Mouse (Mus musculus): ENCODE measurements around the gene Akap6.
"Not testable (repeated sequence)": the region's sequence is repeated elsewhere in the genome, so short reads cannot be mapped to it uniquely, and the experiment has no call there.

Akap6 gene

DNA sequence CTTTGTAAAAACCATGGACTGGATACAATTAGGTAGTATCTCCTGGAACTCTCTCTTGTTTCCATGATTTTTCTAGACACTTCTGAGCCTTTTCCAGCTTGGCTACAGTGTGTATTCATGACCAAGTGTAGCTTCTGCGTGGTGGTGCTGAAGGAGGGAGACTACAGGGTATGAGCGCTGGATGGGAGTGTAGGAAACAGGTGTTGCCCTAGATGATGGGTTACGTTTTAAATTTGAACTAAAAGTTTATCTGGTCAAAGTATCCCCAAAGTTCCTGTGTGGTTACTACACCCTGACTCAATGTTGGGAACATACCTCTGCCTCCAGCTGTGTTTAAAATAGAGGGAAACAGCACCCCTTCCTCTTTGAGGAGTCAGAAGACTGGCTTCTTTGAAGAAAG is 12.2 kb downstream of the Akap6 start:
- intact Hi-C loops (cut with DNase I): no loop called here

DNA sequence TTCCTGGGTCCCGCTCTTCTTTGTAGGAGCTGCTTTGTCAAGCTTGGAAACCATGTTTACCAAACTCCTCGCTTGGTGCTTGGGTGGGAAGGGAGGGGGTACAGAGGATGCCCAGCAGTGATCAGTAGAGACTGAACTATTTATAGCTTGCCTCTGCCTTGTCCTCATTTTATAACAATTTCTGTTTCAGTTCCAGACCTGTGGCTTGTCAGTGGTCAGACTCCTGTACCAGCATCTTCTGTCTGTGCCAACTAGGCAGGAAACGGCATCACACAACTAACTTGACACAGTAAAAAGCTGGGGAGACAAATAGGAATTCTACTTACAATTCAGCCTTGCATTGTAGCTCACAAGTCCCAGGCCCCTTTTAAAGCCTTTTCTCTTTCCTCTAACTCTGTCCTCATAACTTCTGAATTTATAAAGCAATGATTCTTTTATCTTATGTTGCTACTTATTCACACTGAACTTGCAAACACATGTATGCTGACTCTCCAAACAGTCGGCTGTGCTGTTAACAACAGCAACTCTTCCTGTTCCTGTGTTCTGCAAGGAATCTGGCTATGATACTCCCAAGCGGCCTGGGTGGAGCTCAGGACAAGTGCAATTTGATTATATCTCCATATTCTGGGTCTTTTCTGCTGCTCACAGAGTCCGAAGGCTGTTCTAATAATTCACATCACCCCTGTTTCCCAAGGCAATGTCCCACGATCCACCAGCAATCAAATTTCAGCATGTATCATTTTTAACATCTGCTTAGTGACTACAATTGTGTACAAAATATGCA is 12.9 kb downstream of the Akap6 start:
- intact Hi-C loops (cut with DNase I): no loop called here

DNA sequence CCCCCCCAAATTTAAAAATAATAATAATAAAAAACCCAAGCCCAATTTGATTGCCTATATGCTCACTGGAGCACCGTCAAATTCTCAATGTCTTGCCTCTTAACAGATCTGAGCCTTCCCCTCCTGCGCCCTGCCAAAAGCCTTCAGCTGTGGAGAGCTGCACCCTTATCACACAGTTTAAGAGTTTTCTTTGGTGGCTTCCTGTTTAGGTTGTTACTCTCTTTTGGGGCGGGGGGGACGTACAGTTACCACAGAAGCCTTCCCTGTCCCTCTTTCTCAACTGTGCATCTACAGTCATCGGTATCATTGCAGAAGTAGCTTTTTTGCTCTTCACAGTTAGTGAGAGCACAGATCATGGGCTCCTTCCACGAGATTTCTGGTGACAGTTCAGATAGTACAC is 19.2 kb downstream of the Akap6 start:
- intact Hi-C loops (cut with DNase I): no loop called here

DNA sequence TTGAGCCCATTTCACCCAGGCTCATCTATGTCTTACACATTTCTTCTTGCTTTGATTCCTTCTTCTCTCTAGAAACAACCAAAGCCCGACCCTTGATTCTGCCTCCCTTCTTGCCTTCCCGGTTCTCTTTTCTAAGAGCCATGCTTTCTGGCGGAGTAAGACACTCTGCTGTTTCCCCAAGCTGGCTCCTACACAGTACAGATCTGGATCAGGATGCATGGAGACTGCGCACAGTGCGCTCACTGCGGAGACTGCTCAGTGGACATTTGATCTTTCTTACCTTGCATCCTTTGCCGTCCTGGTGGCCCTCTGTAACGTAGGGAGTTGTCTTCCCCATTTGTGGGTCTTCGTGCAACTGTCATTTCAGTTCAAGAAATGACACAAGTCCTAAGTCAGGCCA is 20.0 kb downstream of the Akap6 start:
- intact Hi-C loops (cut with DNase I): no loop called here

DNA sequence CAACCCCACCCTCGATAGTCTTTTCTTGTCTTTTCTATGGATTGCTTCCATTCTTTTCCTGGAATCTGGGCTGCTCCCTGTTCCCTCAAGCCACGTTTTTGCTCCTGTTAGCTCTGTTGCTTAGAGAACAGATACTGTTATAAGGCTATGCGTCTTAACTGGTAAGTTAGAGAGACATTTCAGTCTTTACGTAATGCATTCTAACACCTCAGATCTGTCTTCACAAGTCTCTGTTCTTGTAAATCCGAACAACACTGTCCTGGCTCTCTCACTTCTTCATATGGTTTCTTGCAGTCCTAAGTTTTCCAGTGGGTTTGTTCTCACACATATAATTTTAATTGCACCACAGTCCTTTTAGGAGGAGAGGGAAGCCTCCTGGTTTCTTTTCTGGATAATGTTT is 20.5 kb downstream of the Akap6 start:
- intact Hi-C loops (cut with DNase I): no loop called here

DNA sequence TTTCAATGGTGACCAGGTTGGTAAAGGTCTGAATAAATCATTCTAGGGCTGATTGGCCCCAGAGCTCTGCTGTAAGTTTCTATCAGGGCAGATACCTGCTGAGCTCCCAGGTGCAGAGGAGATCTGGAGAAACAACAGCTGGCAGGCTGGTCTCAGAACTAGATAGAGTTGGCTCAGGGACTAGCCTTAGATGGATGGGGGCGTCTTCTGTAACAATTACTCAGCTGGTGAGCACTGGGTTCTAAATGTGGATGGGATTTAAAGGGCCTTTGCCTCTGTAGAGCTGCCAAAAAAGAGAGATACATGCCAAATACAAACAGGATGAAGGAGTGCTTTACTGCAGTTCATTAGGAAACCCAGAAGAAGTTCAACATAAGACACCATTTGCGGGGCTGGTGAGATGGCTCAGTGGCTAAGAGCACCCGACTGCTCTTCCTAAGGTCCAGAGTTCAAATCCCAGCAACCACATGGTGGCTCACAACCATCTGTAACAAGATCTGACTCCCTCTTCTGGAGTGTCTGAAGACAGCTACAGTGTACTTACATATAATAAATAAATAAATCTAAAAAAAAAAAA is 24.9 kb downstream of the Akap6 start:
- intact Hi-C loops (cut with DNase I): not testable (repeated sequence)

DNA sequence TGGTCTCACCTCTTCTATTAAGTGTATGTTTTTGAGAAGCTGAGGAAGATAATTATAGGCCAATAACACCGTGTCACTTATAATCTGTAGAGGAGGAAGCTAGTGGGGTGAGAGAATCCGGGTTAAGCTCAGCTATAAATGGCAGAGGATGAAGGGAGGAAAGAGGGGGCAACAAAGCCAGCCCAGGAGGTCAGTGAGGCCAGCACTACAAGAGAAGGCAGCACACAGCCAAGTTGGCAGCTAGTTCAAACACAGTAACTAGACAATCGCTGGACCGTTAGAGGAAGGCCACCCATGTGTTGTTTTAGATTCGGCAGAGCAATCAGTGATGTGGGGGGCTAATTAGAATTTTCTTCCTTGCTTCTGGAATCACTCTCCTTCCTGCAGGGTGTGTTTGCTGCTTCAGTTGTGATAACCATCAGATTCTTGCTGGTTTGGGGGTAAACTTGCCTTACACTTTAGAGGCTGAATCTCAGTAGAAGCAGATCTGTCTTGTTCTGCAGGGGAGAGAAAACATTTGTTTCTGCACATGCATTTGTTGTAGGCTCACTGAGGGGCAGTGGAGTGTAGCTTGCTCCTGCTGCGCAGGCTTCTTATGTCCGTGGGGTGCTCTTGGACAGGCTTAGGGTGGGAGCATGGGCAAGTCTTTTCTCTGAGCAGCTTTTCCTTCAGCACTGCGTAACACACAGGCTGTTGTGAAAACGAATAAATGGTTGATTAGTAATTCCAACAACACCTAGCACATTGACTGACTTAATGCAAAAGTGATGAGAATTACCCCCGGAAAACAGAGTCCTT is 27.4 kb downstream of the Akap6 start:
- intact Hi-C loops (cut with DNase I): no loop called here

DNA sequence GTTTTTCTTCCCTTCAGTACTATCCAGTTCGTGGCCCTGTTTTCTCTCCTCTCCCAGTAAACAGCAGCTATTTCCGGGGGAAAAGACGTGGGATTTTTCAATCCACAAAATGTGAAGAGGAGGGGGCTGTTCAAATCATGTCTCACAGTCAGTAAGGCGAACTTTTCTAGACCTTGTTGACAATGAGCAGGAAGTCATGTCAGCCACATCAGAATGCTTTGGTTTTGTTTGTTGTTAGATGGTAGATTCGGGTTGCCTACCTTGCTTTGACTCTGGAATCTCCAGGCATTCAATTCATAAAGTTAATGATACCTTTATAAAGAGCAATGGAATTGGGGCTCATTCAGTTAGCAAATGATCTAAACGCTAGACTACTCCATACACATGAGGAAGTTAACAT is 30.2 kb downstream of the Akap6 start:
- intact Hi-C loops (cut with DNase I): no loop called here

DNA sequence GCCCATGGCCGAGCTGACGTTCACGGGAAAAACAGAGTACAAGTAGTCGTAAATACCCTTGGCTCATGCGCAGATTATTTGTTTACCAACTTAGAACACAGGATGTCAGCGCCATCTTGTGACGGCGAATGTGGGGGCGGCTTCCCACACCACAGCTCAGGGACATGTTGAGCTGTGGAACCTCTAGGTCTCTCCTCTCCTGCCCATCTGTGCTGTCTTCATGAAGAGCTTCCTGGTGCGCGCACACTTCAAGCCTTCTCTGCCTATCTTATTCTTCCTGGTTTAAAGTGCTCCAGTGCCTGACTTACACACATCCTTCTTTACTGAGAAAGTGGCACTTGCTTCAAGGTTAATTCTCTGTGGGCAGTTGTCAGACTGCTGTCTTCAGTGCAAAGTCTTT is 36.0 kb downstream of the Akap6 start:
- intact Hi-C loops (cut with DNase I): not testable (repeated sequence)

DNA sequence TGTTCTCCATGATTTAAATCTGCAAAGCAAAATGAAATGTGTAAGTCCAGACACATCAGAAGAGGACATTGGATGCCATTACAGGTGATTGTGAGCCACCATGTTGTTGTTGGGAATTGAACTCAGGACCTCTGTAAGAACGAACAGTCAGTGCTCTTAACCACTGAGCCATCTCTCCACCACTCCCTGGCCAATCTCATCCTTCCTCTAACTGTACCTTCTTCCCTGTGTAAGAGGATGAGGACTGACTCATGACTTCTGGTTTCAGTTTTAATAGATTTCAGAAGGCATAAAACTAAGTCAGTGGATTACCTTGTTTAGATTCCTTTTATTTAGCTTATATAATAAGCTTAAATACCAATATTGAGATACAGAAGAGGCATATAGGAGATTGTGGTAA is 38.0 kb downstream of the Akap6 start:
- intact Hi-C loops (cut with DNase I): no loop called here

DNA sequence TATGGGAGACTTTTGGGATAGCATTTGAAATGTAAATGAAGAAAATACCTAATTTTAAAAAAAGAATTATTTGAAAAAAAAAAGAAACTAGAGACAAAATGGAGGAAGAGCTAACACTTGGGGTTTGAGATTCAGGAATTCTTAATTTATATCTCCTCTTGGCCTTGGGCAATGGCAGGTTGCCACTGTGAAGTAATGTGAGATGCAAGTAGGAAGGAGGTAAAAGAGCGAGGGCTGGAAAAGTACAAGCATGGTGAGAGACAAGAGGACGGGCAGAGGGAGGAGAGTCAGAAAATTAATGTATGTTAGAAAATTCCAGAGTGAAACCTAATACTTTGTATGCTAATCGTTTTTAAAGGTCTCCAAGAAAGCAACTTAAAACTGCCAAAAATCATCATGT is 40.1 kb downstream of the Akap6 start:
- intact Hi-C loops (cut with DNase I): no loop called here

DNA sequence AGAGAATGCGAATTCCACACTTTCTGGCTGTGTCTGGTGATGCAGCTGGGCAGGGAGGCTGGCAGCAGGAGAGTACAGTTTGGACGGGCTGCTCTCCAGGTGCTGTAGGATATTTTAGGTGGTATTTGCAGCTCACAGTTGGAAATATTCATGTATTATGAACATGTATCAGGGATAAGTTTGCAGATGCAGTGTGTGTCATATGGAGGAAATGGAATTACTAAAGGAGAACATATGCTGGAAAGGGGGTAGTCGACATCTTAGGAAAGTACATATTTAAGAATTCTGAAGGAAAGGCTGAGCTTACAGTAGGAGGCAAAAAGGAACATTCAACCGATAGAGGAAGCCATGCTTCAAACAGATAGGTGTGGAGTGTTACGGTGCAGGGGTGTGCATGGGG is 42.6 kb downstream of the Akap6 start:
- intact Hi-C loops (cut with DNase I): no loop called here

DNA sequence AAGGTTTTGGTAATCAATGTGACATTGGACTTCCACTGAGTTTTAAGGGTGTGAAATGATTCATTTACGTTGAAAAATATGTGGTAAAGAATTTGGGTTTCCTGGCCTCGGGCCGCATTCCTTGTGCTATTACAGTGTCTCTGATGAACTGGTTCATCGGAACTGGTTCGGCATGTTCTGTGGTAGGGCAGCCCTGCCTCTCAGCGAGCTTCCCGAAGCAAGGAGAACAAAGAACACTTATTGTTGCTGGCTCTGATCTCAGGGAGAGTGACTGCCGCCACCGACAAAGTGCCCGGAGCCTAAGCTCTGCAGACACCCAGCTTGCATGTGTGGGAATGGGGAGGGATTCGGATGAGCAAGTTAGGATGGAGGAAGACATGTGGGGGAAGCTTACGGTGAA is 50.8 kb downstream of the Akap6 start:
- intact Hi-C loops (cut with DNase I): no loop called here

DNA sequence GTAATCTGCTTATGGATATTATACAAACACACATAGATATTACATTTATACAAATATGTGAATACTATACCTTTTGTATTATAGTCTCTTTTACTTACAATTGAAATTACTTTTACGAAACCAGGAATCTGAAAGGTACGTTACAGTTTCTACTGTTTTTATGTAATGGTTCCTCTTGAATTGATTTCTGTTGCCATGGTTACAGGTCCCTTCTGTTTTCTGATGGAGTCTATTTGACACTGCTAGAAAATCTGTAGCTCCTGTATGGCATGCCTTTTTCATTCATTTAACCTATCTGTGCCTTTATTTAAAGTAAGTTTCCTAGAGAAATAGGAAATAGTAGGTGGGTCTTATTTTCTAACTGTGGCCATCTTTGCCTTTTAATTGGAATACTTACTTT is 56.5 kb downstream of the Akap6 start:
- intact Hi-C loops (cut with DNase I): no loop called here

DNA sequence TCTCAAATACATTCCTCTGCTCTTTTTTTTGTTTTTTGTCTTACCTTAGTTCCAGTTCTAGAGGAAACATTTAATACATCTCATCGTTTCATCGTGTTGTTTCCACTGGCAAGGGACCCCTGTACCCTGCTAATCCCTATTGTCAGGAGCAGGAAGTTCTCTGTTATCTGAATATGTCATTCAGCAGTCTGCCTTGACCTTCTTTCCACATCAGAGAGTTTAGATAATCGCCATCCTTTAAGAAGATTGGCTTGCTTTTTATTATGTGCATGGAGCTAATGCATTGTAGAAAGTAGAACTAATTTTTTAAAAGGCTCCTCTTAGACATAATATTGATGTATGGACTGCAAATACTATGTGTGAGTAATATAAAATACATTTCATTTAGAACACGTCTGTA is 58.7 kb downstream of the Akap6 start:
- intact Hi-C loops (cut with DNase I): no loop called here

DNA sequence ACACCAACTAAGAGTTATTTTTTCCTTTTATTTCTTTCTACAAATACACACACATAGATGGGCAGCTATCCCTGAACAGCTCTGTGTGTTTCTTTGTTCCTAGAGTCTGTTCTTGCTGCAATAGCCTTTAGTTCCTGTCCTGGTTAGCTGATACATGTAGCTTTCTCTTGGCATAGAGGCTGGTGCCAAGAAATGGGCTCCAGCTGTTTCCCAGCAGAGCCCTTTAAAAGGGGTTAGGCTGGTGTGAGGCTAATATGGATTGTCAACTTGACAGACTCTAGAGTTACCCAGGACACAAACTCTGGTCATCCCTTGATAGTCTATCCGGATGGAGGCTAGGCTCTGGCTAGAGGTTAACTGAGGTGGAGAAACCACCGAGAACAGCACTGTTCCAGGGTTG is 64.9 kb downstream of the Akap6 start:
- intact Hi-C loops (cut with DNase I): no loop called here

DNA sequence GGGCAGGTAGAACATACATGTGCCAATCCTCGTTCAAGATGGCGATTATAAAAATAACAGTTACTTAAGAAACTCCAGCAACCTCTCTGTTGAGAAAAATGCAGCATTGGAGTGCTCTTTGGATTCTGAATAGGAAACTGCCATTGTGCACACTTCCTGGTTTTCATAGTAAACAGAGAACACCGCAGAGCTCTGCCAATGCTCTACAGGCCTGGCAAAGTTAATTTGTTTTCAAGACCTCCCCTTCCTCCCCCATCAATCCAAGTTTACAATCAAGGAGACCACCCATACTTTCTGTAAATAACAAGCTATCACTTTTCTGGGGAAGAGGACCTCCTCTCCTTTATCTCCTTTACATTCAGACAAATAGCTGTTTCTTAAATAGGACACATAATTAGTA is 65.6 kb downstream of the Akap6 start:
- intact Hi-C loops (cut with DNase I): no loop called here

DNA sequence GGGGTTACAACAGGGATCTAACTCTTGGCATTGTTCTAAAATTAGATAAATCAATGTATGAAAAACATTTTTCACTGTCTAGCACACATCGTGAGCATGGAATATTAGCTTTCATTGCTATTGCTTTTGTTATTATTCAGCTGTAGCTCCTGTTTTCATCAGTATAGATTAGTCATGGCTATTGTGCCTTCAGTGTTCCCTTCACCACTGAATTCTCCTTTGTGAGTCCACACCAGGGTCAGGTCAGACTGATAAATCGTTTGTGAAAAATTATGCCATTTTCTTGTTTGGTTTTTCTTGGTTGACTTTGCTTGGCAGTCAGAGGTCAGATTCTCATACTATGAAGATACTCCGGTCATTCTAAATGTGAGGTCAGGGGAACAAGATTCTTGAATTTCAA is 70.4 kb downstream of the Akap6 start:
- intact Hi-C loops (cut with DNase I): no loop called here

DNA sequence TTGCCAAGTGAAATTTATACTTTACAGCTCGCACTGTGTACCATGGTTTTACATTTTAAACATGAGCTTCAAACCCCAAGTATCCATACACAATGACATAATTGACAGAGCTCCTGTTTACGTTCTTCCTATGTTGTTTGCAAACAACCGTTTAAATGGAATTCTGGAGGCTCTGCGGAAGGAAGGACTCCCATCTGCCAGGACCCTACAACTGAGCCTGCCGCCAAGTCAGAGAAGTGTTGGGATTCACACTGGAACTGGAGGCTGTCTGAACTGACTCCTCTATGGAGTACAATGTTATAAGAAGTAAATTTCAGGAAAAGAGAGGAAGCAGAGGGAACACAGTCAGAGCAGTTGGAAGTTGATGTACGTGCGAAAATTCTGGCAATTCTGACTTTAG is 72.7 kb downstream of the Akap6 start:
- intact Hi-C loops (cut with DNase I): no loop called here

DNA sequence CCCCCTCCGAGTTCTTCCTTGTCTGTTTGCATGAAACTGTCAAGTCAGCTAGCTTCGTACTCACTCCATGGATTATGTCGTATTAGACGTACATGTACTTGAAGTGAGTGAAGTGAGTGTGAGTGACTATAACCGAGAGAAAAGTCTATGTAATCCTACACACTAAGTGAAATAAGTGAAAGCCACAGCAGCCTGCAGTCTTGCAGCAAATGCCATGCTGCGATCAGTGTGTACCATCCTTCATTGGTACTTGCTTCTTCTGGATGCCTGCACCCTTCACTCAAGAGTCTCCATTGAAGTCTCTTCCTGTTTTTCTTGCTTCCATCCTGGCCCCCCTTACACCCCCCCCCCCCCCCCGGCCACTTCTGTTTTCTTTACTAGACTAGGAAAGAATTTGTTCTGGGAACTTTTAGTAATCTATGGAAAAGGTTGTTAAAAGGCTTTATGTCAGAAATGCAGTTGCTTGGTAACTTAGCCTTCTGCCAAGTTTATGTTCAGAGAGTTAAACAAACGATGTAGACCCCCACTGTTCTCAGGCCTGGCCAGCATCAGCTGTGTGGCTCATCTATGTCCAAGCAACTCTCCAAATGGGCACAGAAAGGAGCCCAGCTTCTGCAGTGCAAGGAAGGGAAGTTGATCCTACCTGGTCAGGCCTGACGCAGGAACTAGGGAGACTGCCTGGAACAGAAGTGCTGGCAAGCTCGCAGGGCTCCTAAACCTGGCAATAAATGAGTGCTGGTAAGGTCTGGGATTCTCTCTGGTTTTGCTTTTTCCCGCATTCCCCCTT is 73.5 kb downstream of the Akap6 start:
- intact Hi-C loops (cut with DNase I): no loop called here

DNA sequence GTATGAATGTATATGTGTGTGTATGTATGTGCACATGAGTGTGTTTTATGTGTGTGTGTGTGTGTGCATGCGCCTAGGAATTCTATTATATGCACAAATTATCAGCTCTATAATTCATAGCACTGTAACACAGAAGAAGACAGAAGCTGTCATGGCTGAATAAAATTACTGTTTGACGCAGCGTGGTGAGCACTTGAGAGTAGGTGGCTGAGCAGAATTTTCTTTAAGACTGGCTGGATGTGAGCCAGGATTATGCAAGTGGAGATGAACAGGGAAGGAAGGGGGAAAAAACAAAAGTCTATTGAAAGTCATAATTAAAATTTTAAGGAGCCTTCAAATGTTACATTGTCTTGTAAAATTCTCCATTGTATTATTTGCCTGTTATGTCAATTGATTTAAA is 74.7 kb downstream of the Akap6 start:
- intact Hi-C loops (cut with DNase I): no loop called here

DNA sequence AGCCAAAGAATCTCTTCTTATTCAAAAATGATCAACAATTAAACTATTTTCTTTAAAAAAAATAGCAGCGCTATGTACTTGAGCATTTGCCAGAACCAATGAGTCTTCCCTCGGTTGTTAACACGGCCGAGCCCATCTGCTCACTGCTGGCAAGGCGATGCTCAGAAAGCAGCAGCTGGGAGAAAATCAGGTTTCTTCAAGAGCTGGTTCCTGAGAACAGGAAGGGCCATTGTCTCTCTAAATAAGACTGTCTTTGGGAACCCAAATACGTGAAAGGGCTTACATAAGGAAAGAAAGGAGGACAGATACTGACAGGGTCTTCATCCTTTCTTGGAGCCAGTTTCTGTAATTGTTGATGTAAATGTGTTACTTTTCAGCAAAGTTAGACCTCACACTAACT is 75.2 kb downstream of the Akap6 start:
- intact Hi-C loops (cut with DNase I): no loop called here

Measured in adrenal gland (tissue).